ENCODE assay signal across 9 mouse cellular contexts in genomic region chr8:48097131-48097794, GRCm38 (mm10). TPM values are rescaled to one million over a fixed set of nuclear protein-coding genes. Genes with fewer than 3 reads are reported as not detected.
DNase-seq lines count a peak whose midpoint lies in the region; ATAC-seq and TF ChIP-seq lines count a peak whose summit lies in the region.
"Had no signal": no experiment of that assay in that cellular context is flagged by ENCODE, and none has a peak within 500 bp of the region (broad histone marks: within the 10 kb centered on the region; RNA-seq: fewer than 3 reads in every experiment).

No protein-coding gene starts in this region.

- TF ChIP-seq CTCF in lung, postnatal 0 days (IDR thresholded peaks at IDR 0.05): peak; percentile 73

- H3K4me2 ChIP-seq in hindbrain, embryonic 13.5 days: peak overlapping the region; percentile 57
- peak overlapping the region; percentile 45 for H3K4me2 ChIP-seq in lung, postnatal 0 days (replicated peaks; ENCODE audit: low read depth, low read length)

- peak overlapping the region; percentile 29 for H3K4me3 ChIP-seq in hindbrain, embryonic 13.5 days
- H3K4me3 ChIP-seq in lung, postnatal 0 days (ENCODE audit: low read depth, low read length): no peak overlapping the region
- H3K4me3 ChIP-seq: erythroblast, embryonic 14.5 days had no signal

- no peaks in the 10 kb centered on the region for H3K9me3 ChIP-seq in hindbrain, embryonic 13.5 days
- H3K9me3 ChIP-seq in lung, postnatal 0 days (ENCODE audit: low read length): no peaks in the 10 kb centered on the region

- H3K36me3 ChIP-seq in hindbrain, embryonic 13.5 days: no peaks in the 10 kb centered on the region
- H3K36me3 ChIP-seq in lung, postnatal 0 days (ENCODE audit: insufficient read depth, low read length): no peaks in the 10 kb centered on the region

- DNase-seq in adrenal gland, adult 8-10 months: peak; percentile 63
- DNase-seq in gastrocnemius, adult 18-20 months (ENCODE audit: low spot score): peak; percentile 10
- peak; percentile 83 for DNase-seq in layer of hippocampus, postnatal 14 days (ENCODE audit: low spot score in 2 of 2)
- peak; percentile 67 for DNase-seq in lung, postnatal 0 days (ENCODE audit: low spot score)
- DNase-seq in retina, postnatal 7 days (ENCODE audit: low read depth, low spot score): peak; percentile 37

- peak; percentile 92 for ATAC-seq in common myeloid progenitor, adult 5-6 weeks (replicated peaks; ENCODE audit: low read depth, poor library complexity, severe bottlenecking)
- peak; percentile 91 for ATAC-seq in hindbrain, embryonic 13.5 days (ENCODE audit: low FRiP score)
- peak; percentile 60 for ATAC-seq in lung, postnatal 0 days
- no peak for ATAC-seq in erythroid progenitor cell, adult 5-6 weeks (replicated peaks; ENCODE audit: low FRiP score, poor library complexity, severe bottlenecking)

- WGBS in hindbrain, embryonic 13.5 days: 6% methylated on average over 21 of the region's 21 CpGs
- WGBS in lung, postnatal 0 days: 5% methylated on average over 21 of the region's 21 CpGs

- H3K27me3 ChIP-seq in hindbrain, embryonic 13.5 days: no peaks in the 10 kb centered on the region
- H3K27me3 ChIP-seq in lung, postnatal 0 days (replicated peaks; ENCODE audit: insufficient read depth, low read length): no peaks in the 10 kb centered on the region

- peaks cover 14% of the 10 kb centered on the region for H3K4me1 ChIP-seq in hindbrain, embryonic 13.5 days (replicated peaks)
- no peaks in the 10 kb centered on the region for H3K4me1 ChIP-seq in lung, postnatal 0 days (ENCODE audit: insufficient read depth, low read depth, low read length)

- H3K9ac ChIP-seq in hindbrain, embryonic 13.5 days: peak overlapping the region; percentile 67
- H3K9ac ChIP-seq in lung, postnatal 0 days (replicated peaks; ENCODE audit: low read depth): no peak overlapping the region

- peak overlapping the region; percentile 74 for H3K27ac ChIP-seq in hindbrain, embryonic 13.5 days
- no peak overlapping the region for H3K27ac ChIP-seq in lung, postnatal 0 days (ENCODE audit: low read length)

- TF ChIP-seq EP300 in lung, postnatal 0 days (IDR thresholded peaks at IDR 0.05): no peak

RNA-seq across cellular contexts. Expression of gene Dctd, which starts 1.6 kb away (rescaled TPM):
- total RNA-seq in adrenal gland, adult 8-10 months (2022): 1 to 10 TPM; 2.7 to 3.4 (median 3.2) TPM
- total RNA-seq in common myeloid progenitor, adult 5-6 weeks (2017): 60.0 and 72.9 TPM in 2 replicates
- under 1 TPM; 0.46 to 0.81 TPM for total RNA-seq in gastrocnemius, adult 18-20 months (2021)
- 8.4 and 9.0 TPM in 2 replicates for polyA plus RNA-seq in hindbrain, embryonic 13.5 days (2015; fragmentation: Nextera tagmentation; extraction: Ambion mirVana)
- 1 to 10 TPM; 5.3 to 6.9 TPM for total RNA-seq in layer of hippocampus, postnatal 14 days (2021)
- 1.5 and 1.9 TPM in 2 replicates for polyA plus RNA-seq in lung, postnatal 0 days (2015; fragmentation: Nextera tagmentation; extraction: Ambion mirVana)
- 1.3 and 10.1 TPM in 2 replicates for total RNA-seq in erythroid progenitor cell, adult 5-6 weeks (2015; ENCODE audit: low replicate concordance)
- 2.3 and 4.7 TPM in 2 replicates for total RNA-seq in erythroid progenitor cell, adult 5-6 weeks (2017; ENCODE audit: low replicate concordance)
- polyA plus RNA-seq: erythroblast, embryonic 14.5 days had no signal

Comparison
In these comparisons a context has a peak if more than half of its experiments do, and no peak if none do; other contexts are left out.
1. DNase-seq: peak in every context shown above with its lines; median percentile 83 in layer of hippocampus, postnatal 14 days; 67 in lung, postnatal 0 days; 63 in adrenal gland, adult 8-10 months; 37 in retina, postnatal 7 days; 10 in gastrocnemius, adult 18-20 months.